Mouse (Mus musculus) CH12.LX (cell line): Measurements from ENCODE around the gene Ccdc96. TPM values are rescaled to one million over a fixed set of nuclear protein-coding genes. Genes with fewer than 3 reads are reported as not detected.

Experiments
- DNase-seq: peaks from one replicate; pipeline ENCODE4 v3.0.0-alpha.2; 2013; ENCODE audit errors: extremely low read depth
- H3K27ac ChIP-seq: 2 replicates; pipeline ENCODE4 v1.5.1; 2012; ENCODE audit warnings: low read depth, mild to moderate bottlenecking, control low read depth, moderate library complexity; ENCODE audit not compliant: insufficient read depth
- H3K27me3 ChIP-seq: replicated peaks from 2 replicates; pipeline ENCODE3; 2012; ENCODE audit warnings: inconsistent platforms
- H3K36me3 ChIP-seq, 2 experiments: replicated peaks in 1 of 2; 2 replicates each; pipeline versions ENCODE3 to v1.6.1; 2012; ENCODE audit warnings: inconsistent platforms in 1 of 2, low read length in 1 of 2, mild to moderate bottlenecking in 1 of 2, mixed read lengths in 1 of 2, moderate library complexity in 1 of 2; ENCODE audit not compliant: control insufficient read depth in 1 of 2, insufficient read depth in 1 of 2
- H3K4me1 ChIP-seq, 2 experiments: 2 replicates each; pipeline ENCODE4 v1.6.1; 2012; ENCODE audit warnings: inconsistent platforms in 1 of 2, moderate library complexity in 1 of 2; ENCODE audit not compliant: insufficient read depth in 2 of 2, control insufficient read depth in 1 of 2
- H3K4me2 ChIP-seq: 2 replicates; pipeline ENCODE4 v1.6.1; 2012; ENCODE audit warnings: low read depth, mild to moderate bottlenecking, control low read depth; ENCODE audit not compliant: poor library complexity, insufficient read depth, severe bottlenecking
- H3K4me3 ChIP-seq, 3 experiments: fragments of 150-350 bp in 1 of 3; sonication (generic) in 1 of 3; replicated peaks in 1 of 3; 2 replicates each; pipeline versions ENCODE3 to v1.5.1; 2011 to 2012; ENCODE audit warnings: low read depth in 2 of 3, low read length in 2 of 3, mild to moderate bottlenecking in 2 of 3, moderate library complexity in 2 of 3, control low read depth in 1 of 3, improper control_type of control experiment in 1 of 3, inconsistent platforms in 1 of 3, mixed read lengths in 1 of 3; ENCODE audit not compliant: poor library complexity in 1 of 3
- H3K79me2 ChIP-seq: replicated peaks from 2 replicates; pipeline ENCODE4 v1.6.1; 2012; ENCODE audit warnings: mild to moderate bottlenecking, moderate library complexity; ENCODE audit not compliant: control insufficient read depth, poor library complexity, insufficient read depth, severe bottlenecking; ENCODE audit errors: extremely low read depth
- H3K9ac ChIP-seq: 2 replicates; pipeline ENCODE4 v1.6.1; 2012; ENCODE audit warnings: low read depth, mild to moderate bottlenecking, control low read depth, moderate library complexity; ENCODE audit not compliant: insufficient read depth
- H3K9me3 ChIP-seq: replicated peaks from 2 replicates; pipeline ENCODE3; 2012; ENCODE audit warnings: low read length, inconsistent platforms, mixed read lengths
- CHD2 ChIP-seq: IDR thresholded peaks from 2 replicates; pipeline ENCODE4 v1.6.1; 2011; ENCODE audit warnings: low read length, improper control_type of control experiment
- CTCF ChIP-seq, 2 experiments: IDR thresholded peaks in 1 of 2; conservative IDR thresholded peaks in 1 of 2; 2 replicates each; pipeline ENCODE4 v1.5.1; 2011 to 2012; ENCODE audit warnings: low read depth in 2 of 2, low read length in 2 of 2, improper control_type of control experiment in 1 of 2, inconsistent platforms in 1 of 2, mild to moderate bottlenecking in 1 of 2, moderate library complexity in 1 of 2
- E2F4 ChIP-seq: IDR thresholded peaks from 2 replicates; pipeline ENCODE4 v1.6.1; 2011; ENCODE audit warnings: low read depth, low read length, improper control_type of control experiment; ENCODE audit not compliant: insufficient replicate concordance
- ETS1 ChIP-seq: conservative IDR thresholded peaks from 2 replicates; pipeline ENCODE4 v1.6.1; 2012; ENCODE audit warnings: low read depth, mild to moderate bottlenecking, inconsistent platforms, low read length, improper control_type of control experiment, moderate library complexity
- GABPA ChIP-seq: IDR thresholded peaks from 2 replicates; pipeline ENCODE4 v1.6.1; 2012; ENCODE audit warnings: low read depth, low read length, improper control_type of control experiment, inconsistent platforms; ENCODE audit not compliant: insufficient replicate concordance
- IRF4 ChIP-seq: IDR thresholded peaks from 2 replicates; pipeline ENCODE4 v1.6.1; 2014; ENCODE audit warnings: low read depth, mild to moderate bottlenecking, inconsistent platforms, low read length, improper control_type of control experiment
- JUND ChIP-seq: conservative IDR thresholded peaks from 2 replicates; pipeline ENCODE4 v1.6.1; 2011; ENCODE audit warnings: low read depth, low read length, improper control_type of control experiment
- KAT2A ChIP-seq: IDR thresholded peaks from 2 replicates; pipeline ENCODE4 v1.6.1; 2012; ENCODE audit warnings: low read length, improper control_type of control experiment, inconsistent platforms; ENCODE audit not compliant: insufficient replicate concordance
- MAZ ChIP-seq: IDR thresholded peaks from 2 replicates; pipeline ENCODE4 v1.6.1; 2012; ENCODE audit warnings: low read depth, mild to moderate bottlenecking, inconsistent platforms, low read length, improper control_type of control experiment, moderate library complexity
- MEF2A ChIP-seq: IDR thresholded peaks from 2 replicates; pipeline ENCODE4 v1.6.1; 2014; ENCODE audit warnings: low read depth, mild to moderate bottlenecking, inconsistent platforms, low read length, improper control_type of control experiment, borderline replicate concordance
- MYC ChIP-seq: IDR thresholded peaks from 2 replicates; pipeline ENCODE4 v1.6.1; 2011; ENCODE audit warnings: low read depth, mild to moderate bottlenecking, improper control_type of control experiment, low read length
- NELFE ChIP-seq: IDR thresholded peaks from 2 replicates; pipeline ENCODE4 v1.6.1; 2011; ENCODE audit warnings: low read depth, low read length, improper control_type of control experiment
- NRF1 ChIP-seq: IDR thresholded peaks from 2 replicates; pipeline ENCODE4 v1.6.1; 2014; ENCODE audit warnings: low read depth, mild to moderate bottlenecking, inconsistent platforms, low read length, improper control_type of control experiment, moderate library complexity
- POLR2AphosphoS2 ChIP-seq: IDR thresholded peaks from 2 replicates; pipeline ENCODE4 v1.6.1; 2011; ENCODE audit warnings: low read depth, low read length, improper control_type of control experiment
- RCOR1 ChIP-seq: conservative IDR thresholded peaks from 2 replicates; pipeline ENCODE4 v1.6.1; 2012; ENCODE audit warnings: low read depth, mild to moderate bottlenecking, inconsistent platforms, low read length, improper control_type of control experiment
- SMC3 ChIP-seq: IDR thresholded peaks from 2 replicates; pipeline ENCODE4 v1.6.1; 2011; ENCODE audit warnings: low read depth, low read length, improper control_type of control experiment
- UBTF ChIP-seq: IDR thresholded peaks from 2 replicates; pipeline ENCODE4 v1.6.1; 2012; ENCODE audit warnings: low read depth, mild to moderate bottlenecking, inconsistent platforms, low read length, improper control_type of control experiment, moderate library complexity
- USF2 ChIP-seq: conservative IDR thresholded peaks from 2 replicates; pipeline ENCODE4 v1.6.1; 2011; ENCODE audit warnings: low read depth, low read length, improper control_type of control experiment
- ZC3H11A ChIP-seq: IDR thresholded peaks from 2 replicates; pipeline ENCODE4 v1.6.1; 2012; ENCODE audit warnings: low read depth, mild to moderate bottlenecking, inconsistent platforms, low read length, improper control_type of control experiment
- ZKSCAN1 ChIP-seq: IDR thresholded peaks from 2 replicates; pipeline ENCODE4 v1.6.1; 2012; ENCODE audit warnings: low read depth, inconsistent platforms, low read length, improper control_type of control experiment, borderline replicate concordance
- ZNF384 ChIP-seq: IDR thresholded peaks from 2 replicates; pipeline ENCODE4 v1.6.1; 2012; ENCODE audit warnings: low read depth, low read length, improper control_type of control experiment, inconsistent platforms
- dilution Hi-C: fragments of 300-500 bp; cut with MboI; formaldehyde crosslinking; loops from 2 replicates; pipeline ENCODE4 v1.14.3; 2020; ENCODE audit warnings: low sequenced_read_pairs; ENCODE audit not compliant: extremely low pct_unique_long_range_greater_than_20kb, extremely low pct_ligation_motif_present
- in situ Hi-C: fragments of 300-500 bp; cut with MboI; formaldehyde crosslinking; loops from 3 replicates; pipeline ENCODE4 v1.14.3; 2019; ENCODE audit warnings: low sequenced_read_pairs, low pct_ligation_motif_present, low pct_unique_long_range_greater_than_20kb, mixed read lengths
- polyA plus RNA-seq: library from polyadenylated mRNA; unstranded; fragments of >175 nt; gene quantifications from 2 replicates; pipeline ENCODE4 v1.2.1, GENCODE M21; 2012; ENCODE audit warnings: low read depth; ENCODE audit not compliant: insufficient read length
- total RNA-seq, 2 experiments: library from RNA; depleted of rRNA; stranded (reverse); fragments of 300-350 nt in 1 of 2; fragments of >200 nt in 1 of 2; gene quantifications; 2 replicates each; pipeline ENCODE4 v1.2.3; 2012 to 2014

Ccdc96 gene
- total and polyA plus RNA-seq, 3 experiments: 0.26 to 0.41 (median 0.34) TPM

- H3K9ac ChIP-seq: no peak overlapping the region
- H3K79me2 ChIP-seq: no peaks in the 10 kb centered on the region
- no peak overlapping the region for H3K4me3 ChIP-seq
- DNase-seq: no peak
- no peak overlapping the region for H3K27ac ChIP-seq
- TF ChIP-seq ZNF384: no peak
- TF ChIP-seq MAZ: no peak
- no peak for TF ChIP-seq E2F4
- TF ChIP-seq USF2: no peak
- TF ChIP-seq JUND: no peak
- no peak for TF ChIP-seq KAT2A
- no peak for TF ChIP-seq IRF4
- TF ChIP-seq NELFE: no peak
- TF ChIP-seq CTCF (conservative IDR thresholded peaks at IDR 0.05 in 1 of 2, IDR thresholded peaks at IDR 0.05 in 1 of 2; ENCODE audit: low read depth in 2 of 2, low read length in 2 of 2): no peak
- TF ChIP-seq GABPA: no peak
- no peak for TF ChIP-seq ZKSCAN1
- TF ChIP-seq MYC: no peak
- no peak for TF ChIP-seq ETS1
- no peak for TF ChIP-seq UBTF
- no peak for TF ChIP-seq SMC3
- no peak for TF ChIP-seq CHD2
- in situ Hi-C loops: no loop called here
- H3K36me3 ChIP-seq: no peaks in the 10 kb centered on the region
- H3K4me2 ChIP-seq: no peak overlapping the region
- peaks cover 64% of the 10 kb centered on the region for H3K27me3 ChIP-seq
- dilution Hi-C loops: no loop called here
- peaks cover 4 to 11% of the 10 kb centered on the region in 2 experiments; a peak in 2 of 4 replicates for H3K4me1 ChIP-seq
- peaks cover 1% of the 10 kb centered on the region for H3K9me3 ChIP-seq
Measured at GRCm38 (mm10) chr5:36452821-36453220, 31.6 kb upstream of the Ccdc96 start.

DNA sequence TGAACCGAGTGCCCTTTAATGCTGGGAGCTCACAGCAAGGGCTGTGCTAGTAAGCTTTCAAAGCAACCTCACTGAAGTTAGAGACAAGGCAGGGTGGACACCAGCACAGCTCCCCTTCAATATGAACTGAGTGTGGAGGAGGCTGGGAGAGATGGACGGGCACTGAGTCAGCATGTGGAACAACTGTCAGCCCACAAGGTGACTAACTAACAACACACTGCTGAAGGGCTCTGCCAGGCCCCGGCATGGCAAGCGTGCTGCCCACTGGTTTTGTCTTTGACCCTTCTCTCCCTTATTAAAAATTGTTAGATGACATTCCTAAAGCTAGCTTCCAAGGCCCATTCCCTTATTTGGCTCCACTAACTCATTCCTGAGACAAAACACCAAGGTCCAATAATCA, 26.7 kb upstream of the Ccdc96 start:
- Histone ChIP-seq H3K27ac (no peak overlapping the region), H3K36me3 (no peaks in the 10 kb centered on the region), H3K9me3 (no peaks in the 10 kb centered on the region), H3K9ac (no peak overlapping the region), H3K4me2 (no peak overlapping the region), H3K27me3 (peaks cover 33% of the 10 kb centered on the region), H3K79me2 (no peaks in the 10 kb centered on the region), H3K4me3 (no peak overlapping the region), H3K4me1 (peaks cover 2% of the 10 kb centered on the region in 2 experiments; a peak in 2 of 4 replicates)
- no peak for TF ChIP-seq MEF2A
- no peak for TF ChIP-seq RCOR1
- no peak for TF ChIP-seq MYC
- TF ChIP-seq IRF4: no peak
- no peak for TF ChIP-seq NRF1
- no peak for TF ChIP-seq ZC3H11A
- TF ChIP-seq ZKSCAN1: no peak
- no peak for TF ChIP-seq USF2
- no peak for TF ChIP-seq POLR2AphosphoS2
- TF ChIP-seq NELFE: no peak
- no peak for TF ChIP-seq KAT2A
- dilution Hi-C loops: no loop called here
- in situ Hi-C loops: no loop called here
- DNase-seq: no peak
